Comparison of ENCODE assay signal across 8 mouse cellular contexts in genomic region chr10:79986963-79987362, GRCm38 (mm10). TPM values are rescaled to one million over a fixed set of nuclear protein-coding genes. Genes with fewer than 3 reads are reported as not detected.
DNase-seq lines count a peak whose midpoint lies in the region; ATAC-seq lines count a peak whose summit lies in the region.

No protein-coding gene starts in this region.

- intact Hi-C loops in left cerebral cortex, postnatal 10 days (cut with DNase I): loop anchor here (5.0 to 10.0 kb wide), 3 partner anchors 50 to 258 kb away; partner anchors contain the start of genes Ndufs7, Polr2e and Stk11

- peak; percentile 89 for DNase-seq in R1 (ENCODE audit: low read depth, low spot score)
- DNase-seq in cerebellum, postnatal 25 days: peak; percentile 92 to 96
- DNase-seq in gastrocnemius, postnatal 10 days: peak; percentile 91
- DNase-seq in induced T-regulatory cell, adult 2 months (ENCODE audit: low read depth): peak; percentile 94
- peak; percentile 54 to 90 for DNase-seq in left cerebral cortex, postnatal 10 days (ENCODE audit: extremely low spot score in 1 of 2, low spot score in 2 of 2)
- peak; percentile 92 for DNase-seq in right cerebral cortex, postnatal 14 days
- peak; percentile 78 to 82 for DNase-seq in urinary bladder, postnatal 36 days (ENCODE audit: low spot score in 2 of 2)

- ATAC-seq in megakaryocyte progenitor cell, adult 5-6 weeks (replicated peaks; ENCODE audit: poor library complexity): peak; percentile 29

RNA-seq across cellular contexts. Expression of gene Cnn2, which starts 1.4 kb away (rescaled TPM):
- 10 to 100 TPM; 26.1 to 38.6 TPM for total RNA-seq in gastrocnemius, postnatal 10 days (2021)
- 10 to 100 TPM in 1 of 2 experiments, 1 to 10 TPM in 1; 8.9 to 12.4 TPM for total RNA-seq in left cerebral cortex, postnatal 10 days (2021)
- 50.5 and 52.8 TPM in 2 replicates for total RNA-seq in megakaryocyte progenitor cell, adult 5-6 weeks (2015)
- 73.3 and 84.1 TPM in 2 replicates for total RNA-seq in megakaryocyte progenitor cell, adult 5-6 weeks (2017)

RNA-seq across cellular contexts. Expression of gene Tmem259, which starts 2.8 kb away (rescaled TPM):
- 10 to 100 TPM; 85.5 to 90.8 TPM for total RNA-seq in gastrocnemius, postnatal 10 days (2021)
- 100 to 1,000 TPM; 136 TPM for total RNA-seq in left cerebral cortex, postnatal 10 days (2021)
- total RNA-seq in megakaryocyte progenitor cell, adult 5-6 weeks (2015): 38.9 and 44.2 TPM in 2 replicates
- 44.6 and 54.8 TPM in 2 replicates for total RNA-seq in megakaryocyte progenitor cell, adult 5-6 weeks (2017)

RNA-seq across cellular contexts. Expression of gene Abca7, which starts 9.3 kb away (rescaled TPM):
- 1 to 10 TPM; 3.2 to 4.2 TPM for total RNA-seq in gastrocnemius, postnatal 10 days (2021)
- 1 to 10 TPM; 8.5 to 9.8 TPM for total RNA-seq in left cerebral cortex, postnatal 10 days (2021)
- 15.4 and 15.8 TPM in 2 replicates for total RNA-seq in megakaryocyte progenitor cell, adult 5-6 weeks (2015)
- total RNA-seq in megakaryocyte progenitor cell, adult 5-6 weeks (2017): 17.0 and 17.5 TPM in 2 replicates

RNA-seq across cellular contexts. Expression of gene Grin3b, which starts 16.4 kb away (rescaled TPM):
- under 1 TPM; 0.14 to 0.38 TPM for total RNA-seq in gastrocnemius, postnatal 10 days (2021)
- under 1 TPM; 0.24 to 0.28 TPM for total RNA-seq in left cerebral cortex, postnatal 10 days (2021)
- not detected in 2 replicates for total RNA-seq in megakaryocyte progenitor cell, adult 5-6 weeks (2015)
- total RNA-seq in megakaryocyte progenitor cell, adult 5-6 weeks (2017): not detected in 2 replicates

RNA-seq across cellular contexts. Expression of gene Wdr18, which starts 27.0 kb away (rescaled TPM):
- 10 to 100 TPM; 18.0 to 21.8 TPM for total RNA-seq in gastrocnemius, postnatal 10 days (2021)
- total RNA-seq in left cerebral cortex, postnatal 10 days (2021): 10 to 100 TPM; 46.2 to 49.9 TPM
- 36.8 and 57.4 TPM in 2 replicates for total RNA-seq in megakaryocyte progenitor cell, adult 5-6 weeks (2015)
- total RNA-seq in megakaryocyte progenitor cell, adult 5-6 weeks (2017): 24.6 and 29.7 TPM in 2 replicates

Comparison
In these comparisons a context has a peak if more than half of its experiments do, and no peak if none do; other contexts are left out.
1. Peak in every context shown above with its lines: DNase-seq and ATAC-seq.